Mouse (Mus musculus) frontal cortex, postnatal 10 days (tissue): ENCODE data around the gene Kprp.
"Not testable (repeated sequence)": the region's sequence is repeated elsewhere in the genome, so short reads cannot be mapped to it uniquely, and the experiment has no call there.

Source experiments
- DNase-seq, 2 experiments: peaks; one replicate each; pipeline ENCODE4 v3.0.0; 2022; ENCODE audit warnings: low spot score in 2 of 2, mixed read lengths in 1 of 2

Gene Kprp

DNA sequence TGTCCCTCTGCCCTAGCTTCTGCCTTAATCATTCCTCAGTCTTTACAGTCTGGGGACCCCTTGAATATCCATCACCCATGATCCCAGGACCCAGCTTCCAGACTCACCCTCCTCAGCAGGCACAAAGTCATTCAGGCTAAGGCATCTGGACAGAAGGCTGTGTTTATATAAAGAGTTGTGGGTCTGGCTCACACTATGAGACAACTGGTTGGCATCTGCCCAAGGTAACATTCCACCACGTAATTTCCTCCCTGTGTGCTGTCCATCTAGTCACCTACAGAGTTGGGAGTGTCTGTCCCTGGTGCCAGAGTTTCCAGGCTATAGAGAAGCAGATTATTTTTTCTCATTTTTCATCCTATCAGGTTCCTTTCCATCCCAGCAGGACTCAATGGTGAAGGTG, at the start of gene Kprp:
TSS of gene Kprp (minus strand) at position 140 of the 400 bp plus-strand sequence.
- DNase-seq = no peak

- DNase-seq = no peak
Measured at GRCm38 (mm10) chr3:92874180-92874579, 47.1 kb upstream of the Kprp start.

DNA sequence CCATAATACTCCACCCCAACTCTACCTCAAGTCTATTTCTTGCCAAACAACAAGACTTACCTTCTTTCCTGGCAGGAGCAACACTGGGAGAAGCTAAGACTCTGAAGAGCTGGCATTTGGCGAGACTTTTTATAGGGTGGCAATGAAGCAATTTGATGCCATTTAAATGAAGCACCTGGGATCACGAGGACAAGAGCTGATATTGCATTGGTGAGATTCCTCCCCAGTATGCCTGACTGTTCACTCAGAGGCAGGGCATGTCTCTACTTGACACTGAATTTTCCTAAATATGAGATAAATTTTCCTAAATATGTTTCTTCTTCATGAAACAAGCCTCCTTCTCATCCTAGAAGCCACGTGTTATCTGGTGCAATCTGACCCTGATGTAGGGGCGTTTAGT, 43.1 kb upstream of the Kprp start, which contains the start of gene 2310050C09Rik:
TSS of gene 2310050C09Rik (minus strand) at position 101 of the 400 bp plus-strand sequence.
- no peak for DNase-seq

- DNase-seq = no peak
Measured at GRCm38 (mm10) chr3:92851186-92851585, 24.1 kb upstream of the Kprp start, which contains the start of gene Lce1l. TSS of gene Lce1l (minus strand) at chr3:92851286.

- no peak for DNase-seq
Measured at GRCm38 (mm10) chr3:92825808-92826207, 1.2 kb downstream of the Kprp start.

GRCm38 (mm10) chr3:92816036-92816435, 11.0 kb downstream of the Kprp start:
- not testable (repeated sequence) for DNase-seq

DNA sequence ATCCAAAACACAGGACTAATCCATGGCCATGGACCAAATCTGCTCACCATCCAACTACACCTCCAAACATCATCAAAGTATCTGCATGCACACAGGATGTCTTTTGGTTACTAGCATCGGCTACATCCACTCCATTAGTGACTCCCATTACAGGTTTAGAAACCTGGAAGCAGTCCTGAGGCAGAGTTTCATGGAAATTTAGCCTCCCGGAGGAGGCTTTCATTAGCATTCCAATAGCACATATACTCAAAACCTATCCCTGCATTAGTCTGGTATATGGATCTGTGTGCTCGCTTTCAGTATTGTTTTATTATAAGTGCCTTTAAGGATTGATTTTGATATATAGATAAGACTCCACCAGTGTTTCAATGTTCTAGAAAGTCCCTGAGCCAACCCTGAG, 11.5 kb downstream of the Kprp start:
- DNase-seq = no peak

DNA sequence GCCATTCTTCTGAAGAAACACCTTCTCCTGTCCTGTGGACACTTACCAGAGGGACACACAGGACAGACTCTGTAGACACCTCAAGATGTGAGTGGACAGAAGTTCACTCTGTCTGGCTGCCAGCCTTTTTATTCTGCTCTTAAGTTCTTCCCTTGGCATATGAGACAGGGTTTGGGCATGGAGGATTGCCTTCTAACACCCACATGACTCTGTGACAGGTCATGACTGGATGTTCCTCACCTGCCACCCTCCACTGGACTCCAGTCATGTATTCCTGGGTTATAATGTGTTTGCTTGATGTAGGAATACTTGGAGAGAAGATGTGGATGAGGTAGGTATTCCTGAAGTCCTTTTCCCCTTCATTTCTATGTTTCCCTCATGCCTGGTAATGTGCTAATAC, 19.3 kb downstream of the Kprp start, which contains the start of gene Lce1k:
TSS of gene Lce1k (minus strand) at position 101 of the 400 bp plus-strand sequence.
- DNase-seq = no peak

- no peak for DNase-seq
Measured at GRCm38 (mm10) chr3:92790414-92790813, 36.6 kb downstream of the Kprp start, which contains the start of gene Lce1j. TSS of gene Lce1j (minus strand) at chr3:92790514.

GRCm38 (mm10) chr3:92778799-92779198, 48.2 kb downstream of the Kprp start, which contains the start of gene Lce1i:
TSS of gene Lce1i (minus strand) at chr3:92778899.
- no peak for DNase-seq
